Mouse (Mus musculus) E14TG2a.4 (cell line): ENCODE results near the gene Psma2.

Source experiments
- CTCF ChIP-seq: conservative IDR thresholded peaks from 2 replicates; pipeline ENCODE4 v1.5.1; 2014; ENCODE audit warnings: low read length
- POU5F1 ChIP-seq: IDR thresholded peaks from 2 replicates; pipeline ENCODE4 v1.6.1; 2014; ENCODE audit warnings: low read length, borderline replicate concordance

DNA sequence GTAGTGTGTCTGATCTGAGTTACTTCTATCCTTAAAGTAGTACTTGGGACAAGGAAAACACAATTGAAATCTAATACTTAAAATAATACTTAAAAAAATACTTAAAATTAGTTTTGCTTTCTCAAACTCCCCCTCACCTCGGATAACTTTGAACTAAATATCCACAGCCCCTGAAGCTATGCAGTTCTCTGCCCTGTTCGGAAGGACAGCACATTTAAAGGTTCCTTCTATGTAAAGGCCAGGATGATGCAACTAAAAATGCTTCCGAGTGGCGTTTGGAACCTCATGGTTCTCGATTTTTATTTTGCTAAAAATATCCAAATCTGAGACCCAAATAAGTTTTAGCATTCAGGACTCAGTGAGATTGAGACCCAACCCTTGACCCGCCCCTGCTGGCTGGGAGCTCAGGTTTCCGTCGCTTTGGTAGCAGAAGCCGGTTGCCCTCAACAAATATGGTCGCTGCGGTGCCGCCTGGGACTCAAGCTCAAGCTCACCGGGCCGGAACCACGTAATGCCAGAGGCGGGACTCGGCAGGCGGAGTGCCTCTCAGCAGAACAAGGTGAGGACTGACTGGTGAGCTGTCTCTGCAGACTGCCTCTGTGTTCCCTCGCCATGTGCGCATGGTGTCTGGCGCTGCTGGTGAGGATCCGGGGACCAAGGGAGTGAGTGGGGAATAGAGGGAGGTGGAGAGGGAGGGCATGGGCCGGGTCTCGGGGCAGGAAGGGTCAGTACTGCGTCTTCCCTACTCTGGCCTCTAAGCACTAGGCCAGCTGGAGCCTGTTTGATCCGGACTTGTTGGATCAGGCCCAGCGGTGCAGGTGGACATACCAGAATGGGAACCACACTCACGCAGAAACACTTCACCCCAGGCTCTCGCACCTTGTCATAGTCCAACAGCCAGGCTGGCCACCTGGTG lies 16.9 kb downstream of the Psma2 start, which contains the start of gene AW209491:
- TF ChIP-seq CTCF (no peak), POU5F1 (no peak)
